Mouse (Mus musculus) lung, postnatal 0 days (tissue): ENCODE results near the gene Ncbp2. TPM values are rescaled to one million over a fixed set of nuclear protein-coding genes. Genes with fewer than 3 reads are reported as not detected.

Experiments
- ATAC-seq: fragments of 200-750 bp; cut with Nextera tagmentation; 2 replicates; pipeline ENCODE4 v1.8.0; 2017; ENCODE audit warnings: moderate library complexity
- DNase-seq: peaks from one replicate; pipeline ENCODE4 v3.0.0-alpha.2; 2016; ENCODE audit warnings: low spot score
- H3K27ac ChIP-seq: fragments of 300-500 bp; sonication (generic); 2 replicates; pipeline ENCODE4 v1.5.1; 2014; ENCODE audit warnings: antibody characterized with exemption, mild to moderate bottlenecking, low read length, mixed read lengths
- H3K27me3 ChIP-seq: fragments of 300-500 bp; sonication (generic); replicated peaks from 2 replicates; pipeline ENCODE4 v1.6.1; 2014; ENCODE audit warnings: low read length, mixed read lengths; ENCODE audit not compliant: insufficient read depth
- H3K36me3 ChIP-seq: fragments of 300-500 bp; sonication (generic); 2 replicates; pipeline ENCODE4 v1.6.1; 2014; ENCODE audit warnings: low read length, mixed read lengths; ENCODE audit not compliant: insufficient read depth
- H3K4me1 ChIP-seq: fragments of 300-500 bp; sonication (generic); 2 replicates; pipeline ENCODE4 v1.6.1; 2014; ENCODE audit warnings: antibody characterized with exemption, low read depth, low read length, mixed read lengths; ENCODE audit not compliant: insufficient read depth
- H3K4me2 ChIP-seq: fragments of 300-500 bp; sonication (generic); replicated peaks from 2 replicates; pipeline ENCODE4 v1.6.1; 2014; ENCODE audit warnings: low read depth, mild to moderate bottlenecking, low read length, moderate library complexity, mixed read lengths
- H3K4me3 ChIP-seq: fragments of 300-500 bp; sonication (generic); 2 replicates; pipeline ENCODE4 v1.5.1; 2014; ENCODE audit warnings: low read depth, low read length
- H3K9ac ChIP-seq: fragments of 300-500 bp; sonication (generic); replicated peaks from 2 replicates; pipeline ENCODE4 v1.6.1; 2014; ENCODE audit warnings: low read depth, mild to moderate bottlenecking
- H3K9me3 ChIP-seq: fragments of 300-500 bp; sonication (generic); 2 replicates; pipeline ENCODE4 v1.6.1; 2016; ENCODE audit warnings: low read length, mixed read lengths
- CTCF ChIP-seq: IDR thresholded peaks from 2 replicates; pipeline ENCODE4 v1.5.1; 2016; ENCODE audit warnings: antibody characterized with exemption, mild to moderate bottlenecking
- EP300 ChIP-seq: IDR thresholded peaks from 2 replicates; pipeline ENCODE4 v1.6.1; 2016; ENCODE audit warnings: antibody characterized with exemption, mild to moderate bottlenecking, control low read depth
- WGBS: fragments of 180-500 bp; shearing (Covaris S2); extraction: QIAGEN DNeasy Blood & Tissue Kit; methylation state at CpG from one replicate; pipeline ENCODE4 v1.1.7; 2014; 5-methylcytosine and 5-hydroxymethylcytosine counted together
- polyA plus RNA-seq: library from polyadenylated mRNA; unstranded; fragments of >200 nt; fragmentation: Nextera tagmentation; extraction: Ambion mirVana; gene quantifications from 2 replicates; pipeline ENCODE4 v1.2.1, GENCODE M21; 2015

Ncbp2 gene
- polyA plus RNA-seq, 1 experiment from 2014 or later = 38.6 TPM

DNA sequence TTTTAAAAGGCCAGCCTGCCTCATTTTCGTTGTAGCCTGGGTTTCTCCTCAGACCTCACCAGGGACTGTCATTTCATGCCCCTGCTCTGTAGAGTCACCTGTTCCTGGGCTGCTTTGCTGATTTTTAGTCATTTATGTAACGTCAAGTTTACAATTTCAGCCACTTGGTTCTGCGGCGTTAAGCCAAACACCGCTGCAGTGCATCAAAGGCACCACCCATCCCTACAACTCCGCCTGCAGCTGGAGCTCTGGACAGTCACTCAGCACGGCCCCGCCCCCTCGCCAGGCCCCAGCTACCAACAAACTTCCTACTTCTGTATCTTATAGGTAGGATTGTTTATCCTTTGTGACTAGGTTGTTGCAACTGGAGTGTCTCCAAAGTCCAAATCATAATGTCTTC is 41.4 kb upstream of the Ncbp2 start:
- 11% methylated on average over 9 of the region's 9 CpGs for WGBS
- Histone ChIP-seq H3K9ac (no peak overlapping the region), H3K4me2 (peak overlapping the region; percentile 34; the same call in 1 of the 2 replicates), H3K9me3 (no peaks in the 10 kb centered on the region), H3K4me1 (peaks cover 3% of the 10 kb centered on the region; the same call in 1 of the 2 replicates), H3K4me3 (peak overlapping the region; percentile 14; the same call in 1 of the 2 replicates), H3K27me3 (no peaks in the 10 kb centered on the region), H3K27ac (no peak overlapping the region), H3K36me3 (no peaks in the 10 kb centered on the region)
- no peak for TF ChIP-seq CTCF
- TF ChIP-seq EP300 = no peak
- ATAC-seq (peak; percentile 46; the same call in 1 of the 2 replicates), DNase-seq (peak; percentile 42)

DNA sequence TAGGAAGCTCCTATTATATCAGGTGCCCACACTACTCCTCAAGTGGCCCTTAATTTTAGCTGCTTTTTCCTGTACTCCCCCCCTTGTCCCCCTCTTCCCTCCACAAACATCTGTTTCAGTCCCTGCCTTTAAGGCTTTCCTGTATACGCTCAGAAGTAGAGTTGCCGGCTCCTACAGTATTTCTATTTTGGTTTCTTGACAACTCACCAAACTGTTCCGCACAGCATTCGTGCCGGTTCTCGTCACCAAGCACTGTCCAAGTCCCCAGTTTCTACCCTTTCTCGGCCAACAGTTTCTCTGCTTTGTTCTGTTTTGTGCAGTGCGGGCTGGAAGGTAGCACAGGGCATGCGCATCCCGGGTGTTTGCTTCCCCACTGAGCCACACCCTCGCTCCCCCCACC is 39.4 kb upstream of the Ncbp2 start:
- Histone ChIP-seq H3K27me3 (no peaks in the 10 kb centered on the region), H3K9ac (no peak overlapping the region), H3K36me3 (no peaks in the 10 kb centered on the region), H3K4me3 (no peak overlapping the region), H3K27ac (no peak overlapping the region), H3K4me1 (peaks cover 3% of the 10 kb centered on the region; the same call in 1 of the 2 replicates), H3K4me2 (no peak overlapping the region), H3K9me3 (no peaks in the 10 kb centered on the region)
- ATAC-seq (no peak), DNase-seq (no peak)
- 55% methylated on average over 11 of the region's 11 CpGs for whole genome bisulfite sequencing
- no peak for TF ChIP-seq EP300
- no peak for TF ChIP-seq CTCF

GRCm38 (mm10) chr16:31910281-31910847 is 37.9 kb upstream of the Ncbp2 start:
- Histone ChIP-seq H3K27me3 (no peaks in the 10 kb centered on the region), H3K4me1 (peaks cover 3% of the 10 kb centered on the region; the same call in 1 of the 2 replicates), H3K27ac (no peak overlapping the region), H3K9ac (no peak overlapping the region), H3K36me3 (no peaks in the 10 kb centered on the region), H3K9me3 (no peaks in the 10 kb centered on the region), H3K4me2 (no peak overlapping the region), H3K4me3 (no peak overlapping the region)
- ATAC-seq = no peak
- WGBS = 48% methylated on average over 10 of the region's 10 CpGs
- TF ChIP-seq CTCF = no peak
- no peak for TF ChIP-seq EP300
- no peak for DNase-seq

DNA sequence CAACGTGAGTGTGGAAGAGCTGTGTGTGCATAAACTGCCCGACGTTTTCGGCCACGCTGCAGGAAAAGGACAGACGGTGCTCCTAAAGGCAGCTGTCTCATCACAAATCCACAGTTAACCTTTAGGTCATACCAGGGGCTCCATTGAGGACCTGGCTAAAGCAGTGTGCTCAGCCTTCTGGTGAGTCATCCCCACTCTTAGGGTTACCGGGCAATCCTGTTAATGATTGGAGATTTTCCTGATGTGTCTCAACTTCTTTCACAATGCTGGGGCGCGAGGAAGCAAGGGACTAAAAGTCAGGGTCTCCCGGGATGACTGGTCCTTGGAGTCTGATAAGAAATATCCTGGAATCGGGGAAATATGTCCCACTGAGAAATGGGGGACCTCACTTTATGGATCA is 30.5 kb upstream of the Ncbp2 start:
- Histone ChIP-seq H3K27ac (no peak overlapping the region), H3K27me3 (no peaks in the 10 kb centered on the region), H3K4me2 (no peak overlapping the region), H3K4me1 (no peaks in the 10 kb centered on the region), H3K4me3 (no peak overlapping the region), H3K9ac (no peak overlapping the region), H3K36me3 (no peaks in the 10 kb centered on the region), H3K9me3 (no peaks in the 10 kb centered on the region)
- TF ChIP-seq EP300 = no peak
- TF ChIP-seq CTCF = no peak
- WGBS = 33% methylated on average over 11 of the region's 11 CpGs
- ATAC-seq = peak; percentile 53; the same call in 1 of the 2 replicates
- DNase-seq = peak; percentile 45

DNA sequence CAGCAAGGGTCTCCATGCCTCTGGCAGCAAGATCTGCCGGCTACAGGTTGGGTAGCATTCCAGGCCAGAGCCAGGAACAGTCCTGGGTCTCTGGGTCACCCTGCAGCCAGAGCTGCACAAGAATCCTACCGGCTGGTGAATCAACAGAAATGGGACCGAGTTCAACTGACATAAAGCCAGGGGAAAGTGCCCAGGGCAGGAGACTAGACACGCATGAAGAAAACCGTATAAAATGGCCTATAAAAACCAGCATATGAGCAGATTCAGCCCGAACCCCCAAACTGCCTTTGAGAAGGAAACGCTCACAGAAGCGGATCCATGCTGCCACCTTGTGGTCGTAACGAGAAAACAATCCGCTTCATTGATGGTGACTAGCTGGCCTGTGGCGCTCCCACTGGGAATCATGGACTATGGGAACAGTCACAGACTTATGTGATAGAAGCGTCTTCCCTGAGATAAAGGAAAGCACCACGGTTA is 30.0 kb upstream of the Ncbp2 start:
- Histone ChIP-seq H3K9me3 (no peaks in the 10 kb centered on the region), H3K27me3 (no peaks in the 10 kb centered on the region), H3K36me3 (no peaks in the 10 kb centered on the region), H3K4me1 (no peaks in the 10 kb centered on the region), H3K27ac (no peak overlapping the region), H3K4me3 (no peak overlapping the region), H3K9ac (no peak overlapping the region), H3K4me2 (peak overlapping the region; percentile 37; the same call in 1 of the 2 replicates)
- DNase-seq = peak; percentile 83
- WGBS = 5% methylated on average over 14 of the region's 14 CpGs
- ATAC-seq = peak; percentile 64
- TF ChIP-seq EP300 = no peak
- peak; percentile 94 for TF ChIP-seq CTCF

DNA sequence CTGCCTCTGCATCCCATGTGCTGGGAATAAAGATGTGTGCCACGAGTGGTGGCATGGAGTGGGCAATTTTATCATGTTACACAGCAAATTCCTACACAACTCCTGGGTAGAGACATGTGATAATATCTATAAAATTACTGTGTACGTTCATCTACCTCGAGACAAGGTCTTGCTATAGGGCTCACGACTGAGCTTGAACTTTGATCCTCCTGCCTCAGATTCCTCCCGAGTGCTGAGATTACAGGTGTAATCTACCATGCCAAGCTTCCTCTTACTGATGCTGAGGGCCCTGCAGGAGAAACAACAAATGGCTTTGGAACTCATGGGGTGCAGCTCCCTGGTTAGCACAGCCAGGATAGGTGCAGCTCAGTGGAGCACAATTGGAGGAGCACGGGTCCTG is 23.9 kb upstream of the Ncbp2 start:
- Histone ChIP-seq H3K27me3 (no peaks in the 10 kb centered on the region), H3K27ac (no peak overlapping the region), H3K4me2 (no peak overlapping the region), H3K9ac (no peak overlapping the region), H3K4me1 (no peaks in the 10 kb centered on the region), H3K9me3 (no peaks in the 10 kb centered on the region), H3K36me3 (no peaks in the 10 kb centered on the region), H3K4me3 (no peak overlapping the region)
- no peak for DNase-seq
- no peak for ATAC-seq
- TF ChIP-seq CTCF (no peak), EP300 (no peak)
- 75% methylated on average over 6 of the region's 6 CpGs for WGBS
